Mouse (Mus musculus) E14TG2a.4 (cell line): ENCODE measurements around the gene Gm20388.

Experiments used
- CTCF ChIP-seq: conservative IDR thresholded peaks from 2 replicates; pipeline ENCODE4 v1.5.1; 2014; ENCODE audit warnings: low read length
- POU5F1 ChIP-seq: IDR thresholded peaks from 2 replicates; pipeline ENCODE4 v1.6.1; 2014; ENCODE audit warnings: low read length, borderline replicate concordance

DNA sequence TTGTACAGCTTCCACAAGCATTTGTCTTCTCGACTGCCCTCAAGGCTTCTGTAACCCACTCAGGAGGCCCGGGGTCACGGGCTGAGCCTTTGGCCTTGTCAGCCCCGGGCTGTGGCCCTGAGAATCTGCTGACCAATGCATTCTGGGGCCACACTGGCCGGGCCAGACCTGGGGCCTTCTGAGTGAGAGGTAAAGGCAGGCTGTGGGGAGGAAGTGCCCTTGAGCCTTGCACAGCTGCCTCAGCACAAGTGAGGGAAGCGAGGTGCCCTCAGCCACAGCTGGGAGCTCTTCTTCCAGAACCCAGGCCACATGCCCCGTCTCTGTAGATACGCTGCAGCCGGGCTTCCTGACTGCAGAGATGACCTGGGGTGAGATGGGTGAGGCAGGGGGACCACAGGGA, 840.0 kb downstream of the Gm20388 start:
- TF ChIP-seq CTCF: no peak
- TF ChIP-seq POU5F1: no peak
